Mouse (Mus musculus): ENCODE measurements at regions not wholly inside any gene's neighbourhood (a gene's known extent, or its start where the extent isn't known, plus 50 kb on each side); places are given as distances from the start of the nearest gene placed in this dataset.

- TF ChIP-seq POLR2A (IDR thresholded peaks at IDR 0.05; ENCODE audit: borderline replicate concordance, control insufficient read depth, low read depth, low read length) (no peak), CTCF (IDR thresholded peaks at IDR 0.05; ENCODE audit: control insufficient read depth, insufficient read depth, low read length) (no peak)
Measured at GRCm38 (mm10) chr4:142501177-142501576, 262.0 kb upstream of the Kazn start.
